Mouse (Mus musculus) forebrain, embryonic 15.5 days (tissue): ENCODE data around the gene Anks3. TPM values are rescaled to one million over a fixed set of nuclear protein-coding genes. Genes with fewer than 3 reads are reported as not detected.
A peak's percentile ranks its signal among the peaks of the same experiment; 100 is the strongest.

Experiments
- ATAC-seq: fragments of 200-750 bp; cut with Nextera tagmentation; replicated peaks from 2 replicates; pipeline ENCODE4 v1.8.0; 2017; ENCODE audit warnings: mild to moderate bottlenecking, moderate TSS enrichment, moderate library complexity
- H3K27ac ChIP-seq: fragments of 300-500 bp; sonication (generic); replicated peaks from 2 replicates; pipeline ENCODE4 v1.5.1; 2015; ENCODE audit warnings: mild to moderate bottlenecking, inconsistent platforms
- H3K27me3 ChIP-seq: fragments of 300-500 bp; sonication (generic); 2 replicates; pipeline ENCODE4 v1.6.1; 2015; ENCODE audit warnings: inconsistent platforms
- H3K36me3 ChIP-seq: fragments of 300-500 bp; sonication (generic); 2 replicates; pipeline ENCODE4 v1.6.1; 2015; ENCODE audit warnings: mild to moderate bottlenecking, inconsistent platforms
- H3K4me1 ChIP-seq: fragments of 300-500 bp; sonication (generic); 2 replicates; pipeline ENCODE4 v1.6.1; 2015; ENCODE audit warnings: inconsistent platforms
- H3K4me2 ChIP-seq: fragments of 300-500 bp; sonication (generic); replicated peaks from 2 replicates; pipeline ENCODE4 v1.6.1; 2015; ENCODE audit warnings: mild to moderate bottlenecking, inconsistent platforms
- H3K4me3 ChIP-seq: fragments of 300-500 bp; sonication (generic); 2 replicates; pipeline ENCODE4 v1.5.1; 2015; ENCODE audit warnings: mild to moderate bottlenecking, inconsistent platforms
- H3K9ac ChIP-seq: fragments of 300-500 bp; sonication (generic); replicated peaks from 2 replicates; pipeline ENCODE4 v1.6.1; 2015; ENCODE audit warnings: mild to moderate bottlenecking, inconsistent platforms
- H3K9me3 ChIP-seq: fragments of 300-500 bp; sonication (generic); 2 replicates; pipeline ENCODE4 v1.6.1; 2016; ENCODE audit warnings: inconsistent platforms
- WGBS: fragments of 180-500 bp; shearing (Covaris S2); methylation state at CpG from one replicate; pipeline ENCODE4 v1.1.7; 2015; ENCODE audit warnings: mixed read lengths; 5-methylcytosine and 5-hydroxymethylcytosine counted together
- polyA plus RNA-seq: library from polyadenylated mRNA; unstranded; fragments of >200 nt; fragmentation: Nextera tagmentation; extraction: Ambion mirVana; gene quantifications from 2 replicates; pipeline ENCODE4 v1.2.1, GENCODE M21; 2015

Gene Anks3
- polyA plus RNA-seq, 1 experiment from 2014 or later, result 80.7 TPM

GRCm38 (mm10) chr16:4993276-4993675 lies 29.3 kb upstream of the Anks3 start:
- no peaks in the 10 kb centered on the region for H3K27me3 ChIP-seq
- no peak overlapping the region for H3K27ac ChIP-seq
- H3K9me3 ChIP-seq, result no peaks in the 10 kb centered on the region
- H3K9ac ChIP-seq, result no peak overlapping the region
- no peaks in the 10 kb centered on the region for H3K36me3 ChIP-seq
- H3K4me1 ChIP-seq, result no peaks in the 10 kb centered on the region
- no peak overlapping the region for H3K4me3 ChIP-seq
- ATAC-seq, result no peak
- 83% methylated on average over 4 of the region's 4 CpGs for WGBS
- no peak overlapping the region for H3K4me2 ChIP-seq

- no peak overlapping the region for H3K4me3 ChIP-seq
- H3K9ac ChIP-seq, result no peak overlapping the region
- ATAC-seq, result no peak
- no peak overlapping the region for H3K27ac ChIP-seq
- H3K4me1 ChIP-seq, result no peaks in the 10 kb centered on the region
- 94% methylated on average over 12 of the region's 12 CpGs for WGBS
- no peaks in the 10 kb centered on the region for H3K36me3 ChIP-seq
- no peaks in the 10 kb centered on the region for H3K9me3 ChIP-seq
- H3K4me2 ChIP-seq, result no peak overlapping the region
- no peaks in the 10 kb centered on the region for H3K27me3 ChIP-seq
These were observed 20.7 kb upstream of the Anks3 start for GRCm38 (mm10) chr16:4984717-4985116.

- WGBS, result 71% methylated on average over 4 of the region's 4 CpGs
- H3K9me3 ChIP-seq, result no peaks in the 10 kb centered on the region
- ATAC-seq, result no peak
- H3K27me3 ChIP-seq, result no peaks in the 10 kb centered on the region
- H3K9ac ChIP-seq, result no peak overlapping the region
- no peak overlapping the region for H3K4me2 ChIP-seq
- H3K4me1 ChIP-seq, result no peaks in the 10 kb centered on the region
- no peak overlapping the region for H3K27ac ChIP-seq
- no peaks in the 10 kb centered on the region for H3K36me3 ChIP-seq
- no peak overlapping the region for H3K4me3 ChIP-seq
These were observed 15.9 kb upstream of the Anks3 start for GRCm38 (mm10) chr16:4979755-4980380.

GRCm38 (mm10) chr16:4978275-4979051 lies 14.5 kb upstream of the Anks3 start:
- WGBS, result 77% methylated on average over 5 of the region's 5 CpGs
- no peak overlapping the region for H3K9ac ChIP-seq
- ATAC-seq, result no peak

GRCm38 (mm10) chr16:4976180-4976579 lies 12.2 kb upstream of the Anks3 start:
- no peak overlapping the region for H3K9ac ChIP-seq
- H3K4me2 ChIP-seq, result no peak overlapping the region
- H3K4me3 ChIP-seq, result no peak overlapping the region
- no peaks in the 10 kb centered on the region for H3K4me1 ChIP-seq
- no peak overlapping the region for H3K27ac ChIP-seq
- H3K9me3 ChIP-seq, result no peaks in the 10 kb centered on the region
- H3K36me3 ChIP-seq, result no peaks in the 10 kb centered on the region
- WGBS, result 59% methylated on average over 2 of the region's 2 CpGs
- no peaks in the 10 kb centered on the region for H3K27me3 ChIP-seq
- ATAC-seq, result no peak

More at GRCm38 (mm10) chr16:4978275-4979051, 14.5 kb upstream of the Anks3 start:
- Histone ChIP-seq H3K27me3 (no peaks in the 10 kb centered on the region), H3K9me3 (no peaks in the 10 kb centered on the region), H3K4me1 (no peaks in the 10 kb centered on the region), H3K27ac (no peak overlapping the region), H3K4me2 (no peak overlapping the region), H3K4me3 (no peak overlapping the region), H3K36me3 (no peaks in the 10 kb centered on the region)

- WGBS, result 69% methylated on average over 5 of the region's 5 CpGs
- Histone ChIP-seq H3K4me2 (no peak overlapping the region), H3K27me3 (no peaks in the 10 kb centered on the region), H3K4me3 (no peak overlapping the region), H3K36me3 (no peaks in the 10 kb centered on the region), H3K4me1 (no peaks in the 10 kb centered on the region), H3K9me3 (no peaks in the 10 kb centered on the region), H3K27ac (no peak overlapping the region), H3K9ac (no peak overlapping the region)
- no peak for ATAC-seq
These were observed 10.5 kb upstream of the Anks3 start for GRCm38 (mm10) chr16:4974521-4974920.

GRCm38 (mm10) chr16:4971626-4972025 lies 7.6 kb upstream of the Anks3 start:
- Histone ChIP-seq H3K9ac (no peak overlapping the region), H3K27me3 (no peaks in the 10 kb centered on the region), H3K4me3 (no peak overlapping the region), H3K36me3 (no peaks in the 10 kb centered on the region; the same call in 1 of the 2 replicates), H3K9me3 (no peaks in the 10 kb centered on the region), H3K4me1 (no peaks in the 10 kb centered on the region), H3K27ac (no peak overlapping the region), H3K4me2 (no peak overlapping the region)
- no peak for ATAC-seq
- 91% methylated on average over 4 of the region's 4 CpGs for WGBS

GRCm38 (mm10) chr16:4969055-4969843 lies 5.2 kb upstream of the Anks3 start:
- no peaks in the 10 kb centered on the region; the same call in 1 of the 2 replicates for H3K36me3 ChIP-seq
- WGBS, result 86% methylated on average over 5 of the region's 5 CpGs
- H3K4me2 ChIP-seq, result no peak overlapping the region
- H3K27ac ChIP-seq, result no peak overlapping the region
- ATAC-seq, result no peak
- peaks cover 7% of the 10 kb centered on the region for H3K4me1 ChIP-seq
- no peak overlapping the region for H3K4me3 ChIP-seq
- H3K9me3 ChIP-seq, result no peaks in the 10 kb centered on the region
- H3K9ac ChIP-seq, result no peak overlapping the region
- H3K27me3 ChIP-seq, result no peaks in the 10 kb centered on the region

- no peaks in the 10 kb centered on the region for H3K9me3 ChIP-seq
- H3K4me3 ChIP-seq, result no peak overlapping the region
- H3K9ac ChIP-seq, result no peak overlapping the region
- no peak overlapping the region for H3K4me2 ChIP-seq
- H3K4me1 ChIP-seq, result peaks cover 7% of the 10 kb centered on the region
- no peaks in the 10 kb centered on the region; the same call in 1 of the 2 replicates for H3K36me3 ChIP-seq
- H3K27me3 ChIP-seq, result no peaks in the 10 kb centered on the region
- WGBS, result 74% methylated on average over 3 of the region's 3 CpGs
- no peak for ATAC-seq
- no peak overlapping the region for H3K27ac ChIP-seq
These were observed 4.4 kb upstream of the Anks3 start for GRCm38 (mm10) chr16:4968426-4968825.

GRCm38 (mm10) chr16:4965392-4966129 lies 1.6 kb upstream of the Anks3 start:
- no peak overlapping the region for H3K4me3 ChIP-seq
- H3K9me3 ChIP-seq, result no peaks in the 10 kb centered on the region
- no peak overlapping the region for H3K4me2 ChIP-seq
- no peaks in the 10 kb centered on the region; the same call in 1 of the 2 replicates for H3K36me3 ChIP-seq
- no peak overlapping the region for H3K27ac ChIP-seq
- H3K9ac ChIP-seq, result no peak overlapping the region
- ATAC-seq, result no peak
- no peaks in the 10 kb centered on the region for H3K27me3 ChIP-seq
- 87% methylated on average over 8 of the region's 8 CpGs for WGBS
- H3K4me1 ChIP-seq, result peaks cover 25% of the 10 kb centered on the region

- Histone ChIP-seq H3K27me3 (no peaks in the 10 kb centered on the region), H3K36me3 (no peaks in the 10 kb centered on the region; the same call in 1 of the 2 replicates), H3K4me2 (peak overlapping the region; percentile 68), H3K27ac (peak overlapping the region; percentile 85), H3K4me1 (peaks cover 25% of the 10 kb centered on the region), H3K4me3 (peak overlapping the region; percentile 80), H3K9ac (peak overlapping the region; percentile 77), H3K9me3 (no peaks in the 10 kb centered on the region)
- ATAC-seq, result peak; percentile 17
- WGBS, result 22% methylated on average over 13 of the region's 13 CpGs
These were observed 856 bp upstream of the Anks3 start for GRCm38 (mm10) chr16:4964731-4965391.
